Mouse (Mus musculus) heart, postnatal 25 days (tissue): ENCODE data around the gene Rmi2. TPM values are rescaled to one million over a fixed set of nuclear protein-coding genes. Genes with fewer than 3 reads are reported as not detected.

Experiments
- DNase-seq: peaks from one replicate; pipeline ENCODE4 v3.0.0; 2022; ENCODE audit warnings: low spot score
- intact Hi-C: fragments of 180-260 bp; cut with DNase I; formaldehyde crosslinking; loops from one replicate; pipeline ENCODE4 v1.15.1; 2025
- total RNA-seq, 2 experiments: library from RNA; stranded (reverse); gene quantifications; 2 replicates each; pipeline ENCODE4 v1.2.3; 2021

Gene Rmi2
- total RNA-seq, 2 experiments from 2014 or later, result 0.56 to 0.62 TPM

- DNase-seq, result no peak
- intact Hi-C loops, result no loop called here
Measured at GRCm38 (mm10) chr16:10902849-10903248, 68.0 kb downstream of the Rmi2 start.

- intact Hi-C loops, result no loop called here
Measured at GRCm38 (mm10) chr16:10905661-10906113, 70.8 kb downstream of the Rmi2 start.

GRCm38 (mm10) chr16:10910541-10910940, 75.7 kb downstream of the Rmi2 start:
- intact Hi-C loops, result no loop called here
- no peak for DNase-seq

More at GRCm38 (mm10) chr16:10905661-10906113, 70.8 kb downstream of the Rmi2 start:
- no peak for DNase-seq

- no peak for DNase-seq
- intact Hi-C loops, result no loop called here
Measured at GRCm38 (mm10) chr16:10911061-10911460, 76.2 kb downstream of the Rmi2 start.

- DNase-seq, result no peak
- intact Hi-C loops, result no loop called here
Measured at GRCm38 (mm10) chr16:10915066-10915465, 80.2 kb downstream of the Rmi2 start.

- DNase-seq, result no peak
- intact Hi-C loops, result no loop called here
Measured at GRCm38 (mm10) chr16:10916271-10916670, 81.4 kb downstream of the Rmi2 start.

GRCm38 (mm10) chr16:10919856-10920255, 85.0 kb downstream of the Rmi2 start:
- DNase-seq, result no peak

GRCm38 (mm10) chr16:10923561-10923960, 88.7 kb downstream of the Rmi2 start:
- DNase-seq, result no peak
- intact Hi-C loops, result no loop called here

More at GRCm38 (mm10) chr16:10919856-10920255, 85.0 kb downstream of the Rmi2 start:
- intact Hi-C loops, result no loop called here

GRCm38 (mm10) chr16:10925591-10926180, 90.8 kb downstream of the Rmi2 start:
- intact Hi-C loops, result no loop called here
- no peak for DNase-seq

- DNase-seq, result no peak
- intact Hi-C loops, result no loop called here
Measured at GRCm38 (mm10) chr16:10927026-10927425, 92.2 kb downstream of the Rmi2 start.

GRCm38 (mm10) chr16:10933372-10933771, 98.5 kb downstream of the Rmi2 start:
- intact Hi-C loops, result no loop called here
- no peak for DNase-seq

GRCm38 (mm10) chr16:10934047-10934446, 99.2 kb downstream of the Rmi2 start:
- DNase-seq, result no peak
- intact Hi-C loops, result no loop called here

GRCm38 (mm10) chr16:10936700-10937319, 102.0 kb downstream of the Rmi2 start:
- intact Hi-C loops, result no loop called here
- no peak for DNase-seq

- no peak for DNase-seq
- intact Hi-C loops, result no loop called here
Measured at GRCm38 (mm10) chr16:10937497-10937896, 102.6 kb downstream of the Rmi2 start.

- no peak for DNase-seq
- intact Hi-C loops, result loop anchor here (5.0 kb wide), 1 partner anchor 63 kb away; no protein-coding TSS in a partner anchor
Measured at GRCm38 (mm10) chr16:10939932-10940331, 105.1 kb downstream of the Rmi2 start.

- intact Hi-C loops, result loop anchor here (5.0 kb wide), 1 partner anchor 63 kb away; no protein-coding TSS in a partner anchor
- no peak for DNase-seq
Measured at GRCm38 (mm10) chr16:10940661-10941060, 105.8 kb downstream of the Rmi2 start.

Other genes with a start within 250 kb of the Rmi2 start
- gene Socs1, start 49.5 kb upstream of the Rmi2 start, total RNA-seq, result under 1 TPM; 0.45 to 0.62 TPM
- gene Tnp2, start 46.4 kb upstream of the Rmi2 start, total RNA-seq, result not detected
- gene Prm3, start 44.1 kb upstream of the Rmi2 start, total RNA-seq, result not detected
- not detected for gene Prm2, start 38.9 kb upstream of the Rmi2 start, total RNA-seq
- gene Prm1, start 29.2 kb upstream of the Rmi2 start, total RNA-seq, result not detected
- gene Gm11172, start 22.1 kb upstream of the Rmi2 start, total RNA-seq, result not detected
- 10 to 100 TPM; 28.3 to 33.3 TPM for gene Snn, start 225.9 kb downstream of the Rmi2 start, total RNA-seq
- 10 to 100 TPM; 21.7 to 24.2 TPM for gene Litaf, start 231.1 kb downstream of the Rmi2 start, total RNA-seq